Mouse (Mus musculus): ENCODE measurements around the gene Negr1.

DNA sequence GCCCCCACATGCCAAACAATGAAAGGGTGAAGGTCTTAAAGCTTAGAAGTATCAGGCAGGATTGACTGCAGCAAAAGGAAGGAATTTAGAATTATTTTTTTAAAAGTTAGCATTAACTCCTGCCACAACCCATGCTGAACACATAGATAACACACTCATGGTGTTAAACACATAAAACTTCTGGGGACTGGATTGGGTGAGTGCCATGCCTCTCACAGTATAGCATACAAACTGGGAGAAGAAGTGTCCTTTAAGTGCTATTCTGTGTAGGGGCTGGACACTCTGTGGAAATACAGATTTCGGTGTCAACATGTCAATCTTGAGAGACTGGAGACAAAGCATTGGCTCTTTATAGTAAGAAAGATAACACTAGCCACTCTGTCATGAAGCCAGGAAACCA is 519.0 kb downstream of the Negr1 start:
- TF ChIP-seq CTCF (IDR thresholded peaks at IDR 0.05; ENCODE audit: low read depth, low read length), result no peak
- TF ChIP-seq GATA1 (IDR thresholded peaks at IDR 0.05; ENCODE audit: borderline replicate concordance, low read length), result no peak
- no peak for TF ChIP-seq POLR2AphosphoS5 (IDR thresholded peaks at IDR 0.05; ENCODE audit: insufficient replicate concordance, low read depth, low read length)
- no peak for TF ChIP-seq TAL1 (conservative IDR thresholded peaks at IDR 0.05; ENCODE audit: low read depth, low read length)
